Mouse (Mus musculus): ENCODE data around the gene Pcdh19. TPM values are rescaled to one million over a fixed set of nuclear protein-coding genes. Genes with fewer than 3 reads are reported as not detected.
A peak's percentile ranks its signal among the peaks of the same experiment; 100 is the strongest.
"Not testable (repeated sequence)": the region's sequence is repeated elsewhere in the genome, so short reads cannot be mapped to it uniquely, and the experiment has no call there.

Pcdh19 gene
- 12.4 and 14.6 TPM in 2 replicates for polyA plus RNA-seq (2014; fragmentation: Nextera tagmentation; extraction: Ambion mirVana)

DNA sequence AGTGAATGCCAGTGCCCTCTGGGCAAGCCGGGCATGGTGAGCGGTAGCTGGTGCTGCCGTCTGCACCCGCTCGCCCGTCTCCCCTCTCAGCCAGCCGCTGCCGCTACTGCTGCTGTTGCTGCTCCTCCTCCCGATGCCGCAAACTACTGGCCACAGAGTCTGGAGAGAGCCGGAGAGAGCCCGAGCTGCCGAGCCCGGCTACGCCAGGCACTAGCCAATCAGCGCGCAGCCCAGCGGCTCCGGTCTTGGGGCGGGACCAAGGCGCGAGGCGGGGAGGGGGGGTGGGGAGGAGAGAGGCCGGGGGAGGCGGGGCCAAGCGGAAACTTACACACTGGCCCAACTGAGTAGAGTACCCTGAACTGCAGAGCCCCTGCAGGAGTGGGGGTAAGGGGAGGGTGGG, at the start of gene Pcdh19:
TSS of gene Pcdh19 (minus strand) at position 148 of the 400 bp plus-strand sequence.
- ATAC-seq (peak; percentile 91), DNase-seq (ENCODE audit: low spot score) (peak; percentile 90)
- no peaks in the 10 kb centered on the region for H3K27me3 ChIP-seq (replicated peaks; ENCODE audit: control insufficient read depth, insufficient read depth, low read length)
- WGBS, result 27% methylated on average over 17 of the region's 26 CpGs
- peak within 1 kb of the TSS; percentile 53 for H3K4me3 ChIP-seq (ENCODE audit: low read depth, low read length)
- H3K4me2 ChIP-seq (ENCODE audit: low read length), result peak within 1 kb of the TSS; percentile 63
- peak within 1 kb of the TSS; percentile 71 for H3K9ac ChIP-seq (ENCODE audit: low read length)
- no peaks in the 10 kb centered on the region for H3K4me1 ChIP-seq (ENCODE audit: control insufficient read depth, insufficient read depth, low read length)
- H3K36me3 ChIP-seq (ENCODE audit: control insufficient read depth, insufficient read depth, low read length), result no peaks in the 10 kb centered on the region
- peak within 1 kb of the TSS; percentile 81 for H3K27ac ChIP-seq (ENCODE audit: low read depth, low read length)
- no peaks in the 10 kb centered on the region for H3K9me3 ChIP-seq (replicated peaks; ENCODE audit: control insufficient read depth, low read length)

DNA sequence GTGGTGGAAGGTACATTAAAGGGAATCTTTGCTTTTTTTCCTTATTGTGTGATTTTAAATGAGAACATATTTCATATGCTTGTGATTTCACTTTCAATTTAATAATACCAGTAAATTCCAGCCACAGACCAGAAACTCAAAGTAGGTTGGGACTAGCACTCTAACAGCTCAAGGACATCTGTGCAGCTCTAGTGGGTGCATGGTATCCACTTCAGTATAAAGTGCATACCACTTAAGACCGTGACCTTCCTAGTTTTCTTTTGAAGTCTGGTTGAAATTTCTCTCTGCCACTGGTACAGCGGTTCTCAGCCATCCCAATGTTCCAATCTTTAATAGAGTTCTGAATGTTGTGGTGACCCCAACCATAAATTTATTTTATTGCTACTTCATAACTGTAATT, 47.1 kb upstream of the Pcdh19 start:
- DNase-seq (ENCODE audit: low spot score) (no peak), ATAC-seq (no peak)
- Histone ChIP-seq H3K27ac (ENCODE audit: low read depth, low read length) (no peak overlapping the region), H3K4me1 (ENCODE audit: control insufficient read depth, insufficient read depth, low read length) (no peaks in the 10 kb centered on the region), H3K4me2 (ENCODE audit: low read length) (no peak overlapping the region), H3K9ac (ENCODE audit: low read length) (no peak overlapping the region), H3K36me3 (ENCODE audit: control insufficient read depth, insufficient read depth, low read length) (no peaks in the 10 kb centered on the region), H3K4me3 (ENCODE audit: low read depth, low read length) (no peak overlapping the region), H3K27me3 (replicated peaks; ENCODE audit: control insufficient read depth, insufficient read depth, low read length) (no peaks in the 10 kb centered on the region), H3K9me3 (replicated peaks; ENCODE audit: control insufficient read depth, low read length) (no peaks in the 10 kb centered on the region)
- 87% methylated on average over 2 of the region's 2 CpGs for WGBS

DNA sequence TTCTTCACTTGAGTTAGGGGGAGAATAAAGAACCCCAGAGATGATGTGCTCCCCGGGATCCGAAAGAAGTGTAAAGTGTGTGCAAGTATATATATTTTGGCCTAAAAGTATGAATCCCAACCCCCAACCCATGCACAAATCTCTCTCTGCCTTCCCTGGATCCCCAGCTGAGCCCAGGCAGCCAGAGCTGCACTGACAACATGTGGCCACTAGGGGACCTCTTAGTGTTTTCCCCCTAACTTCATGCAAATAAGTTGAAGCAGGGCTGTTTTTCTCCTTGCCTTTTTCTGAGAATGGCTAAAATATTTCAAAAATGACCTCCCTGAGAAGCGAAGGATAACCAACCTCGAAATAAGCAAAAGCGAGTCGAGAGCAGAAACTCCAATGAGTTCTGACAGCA, 46.2 kb upstream of the Pcdh19 start:
- Histone ChIP-seq H3K4me3 (ENCODE audit: low read depth, low read length) (no peak overlapping the region), H3K36me3 (ENCODE audit: control insufficient read depth, insufficient read depth, low read length) (no peaks in the 10 kb centered on the region), H3K9me3 (replicated peaks; ENCODE audit: control insufficient read depth, low read length) (no peaks in the 10 kb centered on the region), H3K9ac (ENCODE audit: low read length) (no peak overlapping the region), H3K4me1 (ENCODE audit: control insufficient read depth, insufficient read depth, low read length) (no peaks in the 10 kb centered on the region), H3K27me3 (replicated peaks; ENCODE audit: control insufficient read depth, insufficient read depth, low read length) (no peaks in the 10 kb centered on the region), H3K4me2 (ENCODE audit: low read length) (no peak overlapping the region), H3K27ac (ENCODE audit: low read depth, low read length) (no peak overlapping the region)
- WGBS, result 46% methylated on average over 6 of the region's 6 CpGs
- ATAC-seq, result no peak
- peak; percentile 6 for DNase-seq (ENCODE audit: low spot score)

- no peaks in the 10 kb centered on the region for H3K9me3 ChIP-seq (replicated peaks; ENCODE audit: control insufficient read depth, low read length)
- no peak overlapping the region for H3K4me2 ChIP-seq (ENCODE audit: low read length)
- H3K36me3 ChIP-seq (ENCODE audit: control insufficient read depth, insufficient read depth, low read length), result no peaks in the 10 kb centered on the region
- no peak for DNase-seq (ENCODE audit: low spot score)
- no peak overlapping the region for H3K4me3 ChIP-seq (ENCODE audit: low read depth, low read length)
- H3K27me3 ChIP-seq (replicated peaks; ENCODE audit: control insufficient read depth, insufficient read depth, low read length), result no peaks in the 10 kb centered on the region
- H3K27ac ChIP-seq (ENCODE audit: low read depth, low read length), result no peak overlapping the region
- no peak overlapping the region for H3K9ac ChIP-seq (ENCODE audit: low read length)
- H3K4me1 ChIP-seq (ENCODE audit: control insufficient read depth, insufficient read depth, low read length), result no peaks in the 10 kb centered on the region
- WGBS, result 84% methylated on average over 3 of the region's 3 CpGs
- no peak for ATAC-seq
Observed at GRCm38 (mm10) chrX:133721517-133721916, 32.7 kb upstream of the Pcdh19 start.

- no peak overlapping the region for H3K4me2 ChIP-seq (ENCODE audit: low read length)
- H3K27ac ChIP-seq (ENCODE audit: low read depth, low read length), result no peak overlapping the region
- 52% methylated on average over 2 of the region's 2 CpGs for WGBS
- no peaks in the 10 kb centered on the region for H3K4me1 ChIP-seq (ENCODE audit: control insufficient read depth, insufficient read depth, low read length)
- no peaks in the 10 kb centered on the region for H3K9me3 ChIP-seq (replicated peaks; ENCODE audit: control insufficient read depth, low read length)
- H3K4me3 ChIP-seq (ENCODE audit: low read depth, low read length), result no peak overlapping the region
- no peak for DNase-seq (ENCODE audit: low spot score)
- no peaks in the 10 kb centered on the region for H3K36me3 ChIP-seq (ENCODE audit: control insufficient read depth, insufficient read depth, low read length)
- H3K9ac ChIP-seq (ENCODE audit: low read length), result no peak overlapping the region
- no peaks in the 10 kb centered on the region for H3K27me3 ChIP-seq (replicated peaks; ENCODE audit: control insufficient read depth, insufficient read depth, low read length)
- ATAC-seq, result no peak
Observed at GRCm38 (mm10) chrX:133710621-133711020, 21.8 kb upstream of the Pcdh19 start.

DNA sequence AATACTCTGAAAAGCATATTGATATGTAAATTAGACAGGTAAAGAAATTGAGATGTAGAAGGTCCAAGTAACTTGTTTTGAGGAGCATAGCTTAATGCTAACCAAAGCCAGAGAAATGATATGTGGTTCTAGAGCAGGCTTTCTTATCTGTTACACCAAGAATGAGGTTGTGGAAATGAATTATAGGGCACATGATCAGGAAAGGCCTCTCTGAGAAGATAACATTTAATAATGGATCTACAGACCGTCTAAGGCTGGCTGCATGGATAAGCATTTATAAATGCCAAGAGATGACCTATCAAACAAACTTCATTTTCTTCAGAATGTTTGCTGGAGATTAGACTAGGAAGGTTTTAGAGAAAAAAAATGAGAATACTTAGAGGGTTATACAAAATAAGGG, 14.1 kb upstream of the Pcdh19 start:
- Histone ChIP-seq H3K9me3 (replicated peaks; ENCODE audit: control insufficient read depth, low read length) (no peaks in the 10 kb centered on the region), H3K4me2 (ENCODE audit: low read length) (no peak overlapping the region), H3K36me3 (ENCODE audit: control insufficient read depth, insufficient read depth, low read length) (no peaks in the 10 kb centered on the region), H3K9ac (ENCODE audit: low read length) (no peak overlapping the region), H3K27ac (ENCODE audit: low read depth, low read length) (no peak overlapping the region), H3K27me3 (replicated peaks; ENCODE audit: control insufficient read depth, insufficient read depth, low read length) (no peaks in the 10 kb centered on the region), H3K4me3 (ENCODE audit: low read depth, low read length) (no peak overlapping the region), H3K4me1 (ENCODE audit: control insufficient read depth, insufficient read depth, low read length) (no peaks in the 10 kb centered on the region)
- ATAC-seq (no peak), DNase-seq (ENCODE audit: low spot score) (no peak)
- WGBS, result 90% methylated on average over 1 of the region's 1 CpGs

- H3K4me1 ChIP-seq (ENCODE audit: control insufficient read depth, insufficient read depth, low read length); ATAC-seq; H3K4me3 ChIP-seq (ENCODE audit: low read depth, low read length); H3K4me2 ChIP-seq (ENCODE audit: low read length); H3K27ac ChIP-seq (ENCODE audit: low read depth, low read length); DNase-seq (ENCODE audit: low spot score); H3K9ac ChIP-seq (ENCODE audit: low read length); H3K27me3 ChIP-seq (replicated peaks; ENCODE audit: control insufficient read depth, insufficient read depth, low read length); H3K36me3 ChIP-seq (ENCODE audit: control insufficient read depth, insufficient read depth, low read length); H3K9me3 ChIP-seq (replicated peaks; ENCODE audit: control insufficient read depth, low read length): not testable (repeated sequence)
- WGBS, result 86% methylated on average over 2 of the region's 4 CpGs
Observed at GRCm38 (mm10) chrX:133697871-133698270, 9.1 kb upstream of the Pcdh19 start.

DNA sequence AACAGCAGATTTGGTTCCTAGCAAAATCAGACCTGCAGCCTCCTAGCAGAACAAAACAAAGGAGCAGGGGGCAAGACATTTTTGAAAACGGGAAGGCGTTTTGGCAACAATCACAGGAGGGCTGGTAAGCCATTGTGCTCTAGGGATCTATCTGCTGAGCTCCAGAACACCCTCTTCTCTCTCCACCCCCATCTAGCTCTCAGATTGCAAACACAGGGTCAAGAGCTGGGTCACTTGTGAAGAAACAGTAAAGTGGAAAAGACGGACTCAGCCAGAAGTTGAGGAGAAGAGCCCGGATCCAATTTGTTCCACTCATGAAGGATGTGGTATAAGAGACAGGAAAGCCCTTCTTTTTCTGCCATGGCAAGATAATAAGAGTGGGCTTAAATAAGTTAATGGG, 7.7 kb upstream of the Pcdh19 start:
- ATAC-seq (no peak), DNase-seq (ENCODE audit: low spot score) (no peak)
- no peaks in the 10 kb centered on the region for H3K9me3 ChIP-seq (replicated peaks; ENCODE audit: control insufficient read depth, low read length)
- no peak overlapping the region for H3K4me3 ChIP-seq (ENCODE audit: low read depth, low read length)
- H3K4me2 ChIP-seq (ENCODE audit: low read length), result no peak overlapping the region
- WGBS, result 51% methylated on average over 4 of the region's 4 CpGs
- H3K27me3 ChIP-seq (replicated peaks; ENCODE audit: control insufficient read depth, insufficient read depth, low read length), result no peaks in the 10 kb centered on the region
- H3K27ac ChIP-seq (ENCODE audit: low read depth, low read length), result no peak overlapping the region
- H3K9ac ChIP-seq (ENCODE audit: low read length), result no peak overlapping the region
- no peaks in the 10 kb centered on the region for H3K36me3 ChIP-seq (ENCODE audit: control insufficient read depth, insufficient read depth, low read length)
- no peaks in the 10 kb centered on the region for H3K4me1 ChIP-seq (ENCODE audit: control insufficient read depth, insufficient read depth, low read length)

- no peak overlapping the region for H3K4me2 ChIP-seq (ENCODE audit: low read length)
- DNase-seq (ENCODE audit: low spot score), result no peak
- H3K4me1 ChIP-seq (ENCODE audit: control insufficient read depth, insufficient read depth, low read length), result no peaks in the 10 kb centered on the region
- H3K9me3 ChIP-seq (replicated peaks; ENCODE audit: control insufficient read depth, low read length), result no peaks in the 10 kb centered on the region
- WGBS, result 58% methylated on average over 5 of the region's 5 CpGs
- H3K9ac ChIP-seq (ENCODE audit: low read length), result no peak overlapping the region
- no peak for ATAC-seq
- no peaks in the 10 kb centered on the region for H3K36me3 ChIP-seq (ENCODE audit: control insufficient read depth, insufficient read depth, low read length)
- no peak overlapping the region for H3K4me3 ChIP-seq (ENCODE audit: low read depth, low read length)
- H3K27ac ChIP-seq (ENCODE audit: low read depth, low read length), result no peak overlapping the region
- no peaks in the 10 kb centered on the region for H3K27me3 ChIP-seq (replicated peaks; ENCODE audit: control insufficient read depth, insufficient read depth, low read length)
Observed at GRCm38 (mm10) chrX:133693037-133693760, 4.4 kb upstream of the Pcdh19 start.

Measured in forebrain, embryonic 14.5 days (tissue).